Mouse (Mus musculus): ENCODE results near the gene Slc16a8. TPM values are rescaled to one million over a fixed set of nuclear protein-coding genes. Genes with fewer than 3 reads are reported as not detected.
A peak's percentile ranks its signal among the peaks of the same experiment; 100 is the strongest.
"Not testable (repeated sequence)": the region's sequence is repeated elsewhere in the genome, so short reads cannot be mapped to it uniquely, and the experiment has no call there.

The Slc16a8 gene
- total RNA-seq, 2 experiments from 2014 or later, result 0.12 to 0.38 TPM

GRCm38 (mm10) chr15:79229058-79229821, 25.3 kb downstream of the Slc16a8 start, which contains the start of the genes Pick1 and Gm49486:
Gene Pick1 (plus strand): TSS chr15:79229173.
Gene Gm49486 (plus strand): TSS chr15:79229391.
- intact Hi-C loops (cut with DNase I; ENCODE audit: low total_unique reads), result no loop called here
- peak; percentile 90 for DNase-seq

DNA sequence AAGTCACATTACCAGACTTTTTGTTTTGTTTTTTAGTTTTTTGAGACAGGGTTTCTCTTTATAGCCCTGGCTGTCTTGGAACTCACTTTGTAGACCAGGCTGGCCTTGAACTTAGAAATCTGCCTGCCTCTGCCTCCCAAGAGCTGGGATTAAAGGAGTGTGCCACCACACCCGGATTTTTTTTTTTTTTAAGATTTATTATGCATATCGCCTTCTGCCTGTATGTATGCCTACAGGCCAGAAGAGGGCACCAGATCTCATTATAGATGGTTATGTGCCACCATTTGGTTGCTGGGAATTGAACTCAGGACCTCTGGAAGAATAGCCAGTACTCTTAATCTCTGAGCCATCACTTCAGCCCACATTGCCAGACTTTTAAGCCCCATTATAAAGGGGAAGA, 28.8 kb downstream of the Slc16a8 start:
- DNase-seq; intact Hi-C loops (cut with DNase I; ENCODE audit: low total_unique reads): not testable (repeated sequence)

- DNase-seq, result peak; percentile 79
- intact Hi-C loops (cut with DNase I; ENCODE audit: low total_unique reads), result no loop called here
Measured at GRCm38 (mm10) chr15:79224685-79225084, 29.9 kb downstream of the Slc16a8 start.

DNA sequence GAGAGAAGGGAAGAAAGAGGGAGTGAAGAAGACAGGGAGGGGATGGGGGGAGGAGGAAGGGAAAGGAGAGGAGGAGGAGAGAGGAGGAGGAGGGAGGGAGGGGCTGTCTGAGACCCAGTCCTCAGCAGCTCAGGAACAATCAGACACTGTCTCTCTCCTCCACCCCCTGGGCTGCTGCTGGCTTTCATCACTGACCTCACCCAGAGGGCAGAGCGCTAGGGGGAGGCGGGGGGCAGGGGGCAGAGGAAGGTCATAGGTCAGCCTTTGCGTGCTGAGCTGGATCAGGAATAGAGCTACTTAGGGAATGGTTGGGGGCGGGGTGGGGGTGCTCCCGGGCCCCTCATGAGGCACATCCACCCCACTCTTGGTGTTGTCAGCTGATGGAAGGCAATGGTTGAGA, 30.9 kb downstream of the Slc16a8 start:
- intact Hi-C loops (cut with DNase I; ENCODE audit: low total_unique reads), result no loop called here

DNA sequence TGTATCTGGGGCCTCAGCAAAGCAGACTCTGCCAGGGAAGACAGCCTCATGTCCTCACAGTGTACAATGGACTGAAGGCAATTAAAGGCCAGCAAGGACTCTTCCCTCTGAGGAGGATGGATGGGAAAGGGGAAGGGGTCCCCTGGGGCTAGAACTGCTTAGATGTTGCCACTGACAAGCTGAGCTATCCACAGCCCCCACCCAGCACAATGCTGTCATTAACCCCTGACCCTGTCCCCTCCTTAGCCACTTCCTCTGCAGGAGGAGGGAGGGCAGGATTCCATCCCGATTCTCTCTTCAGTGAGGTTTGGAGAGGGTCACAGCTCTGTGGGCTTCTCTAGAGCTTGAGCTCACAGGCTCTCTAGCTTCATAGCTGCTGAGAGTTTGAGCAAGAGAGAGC, 35.0 kb downstream of the Slc16a8 start:
- intact Hi-C loops (cut with DNase I; ENCODE audit: low total_unique reads), result no loop called here
- DNase-seq, result no peak

More for the DNA sequence above, 30.9 kb downstream of the Slc16a8 start:
- no peak for DNase-seq

DNA sequence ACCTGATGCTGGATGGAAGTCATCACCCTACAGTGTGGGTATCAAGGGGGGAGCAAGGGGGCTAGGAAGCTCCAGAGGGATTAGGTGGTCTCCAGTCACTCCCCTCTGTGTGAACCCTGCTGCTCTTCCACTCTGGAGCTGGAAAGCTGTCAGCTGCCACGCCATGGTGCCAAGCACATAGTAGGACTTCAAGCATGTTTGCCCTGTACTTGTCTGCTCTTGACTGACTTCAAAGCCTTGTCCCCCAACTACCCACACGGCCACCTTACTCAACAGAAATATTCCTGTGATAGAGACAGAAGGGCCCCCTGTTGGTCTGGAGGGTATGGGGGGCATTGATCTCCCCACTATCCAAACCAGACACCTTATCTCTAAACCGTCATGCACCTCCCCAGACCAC, 38.4 kb downstream of the Slc16a8 start:
- DNase-seq, result no peak
- intact Hi-C loops (cut with DNase I; ENCODE audit: low total_unique reads), result no loop called here

GRCm38 (mm10) chr15:79213591-79213990, 41.0 kb downstream of the Slc16a8 start:
- intact Hi-C loops (cut with DNase I; ENCODE audit: low total_unique reads), result no loop called here
- DNase-seq, result no peak

DNA sequence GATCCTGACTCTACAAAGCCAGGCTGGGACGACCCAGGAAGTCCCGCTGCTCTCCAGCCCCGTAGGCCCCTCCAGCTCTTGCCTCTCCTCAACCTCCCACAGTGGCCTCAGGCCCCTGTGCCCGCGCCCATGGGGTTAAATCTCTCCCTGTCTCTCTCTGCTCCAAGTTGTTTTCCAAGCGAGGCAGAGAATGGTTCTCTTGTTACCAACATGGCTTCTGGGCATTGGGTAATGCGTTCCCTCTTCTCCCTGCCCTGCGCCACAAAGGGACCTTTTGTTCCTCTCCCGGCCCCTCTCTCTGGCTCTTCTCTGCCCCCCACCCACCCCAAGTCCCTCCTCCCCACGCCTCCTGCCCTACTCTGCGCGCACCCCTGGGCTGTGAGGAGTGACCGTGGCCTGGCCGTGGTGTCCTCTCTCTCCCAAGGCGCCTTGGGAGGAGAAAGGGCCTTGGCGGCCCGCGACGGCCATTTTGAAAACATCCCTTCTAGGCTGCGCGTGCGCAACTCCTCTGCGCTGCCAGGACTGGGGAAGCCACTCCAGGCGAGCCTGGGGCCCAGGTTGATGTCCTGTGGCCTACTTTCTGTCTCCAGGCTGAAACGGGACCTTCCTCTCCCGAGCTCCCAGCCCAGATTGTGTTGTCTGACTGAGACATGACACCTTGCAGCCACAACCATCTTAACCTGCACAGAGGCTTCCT, 41.7 kb downstream of the Slc16a8 start:
- no peak for DNase-seq
- intact Hi-C loops (cut with DNase I; ENCODE audit: low total_unique reads), result no loop called here

- DNase-seq, result peak; percentile 53
- intact Hi-C loops (cut with DNase I; ENCODE audit: low total_unique reads), result no loop called here
Measured at GRCm38 (mm10) chr15:79210357-79210756, 44.2 kb downstream of the Slc16a8 start.

DNA sequence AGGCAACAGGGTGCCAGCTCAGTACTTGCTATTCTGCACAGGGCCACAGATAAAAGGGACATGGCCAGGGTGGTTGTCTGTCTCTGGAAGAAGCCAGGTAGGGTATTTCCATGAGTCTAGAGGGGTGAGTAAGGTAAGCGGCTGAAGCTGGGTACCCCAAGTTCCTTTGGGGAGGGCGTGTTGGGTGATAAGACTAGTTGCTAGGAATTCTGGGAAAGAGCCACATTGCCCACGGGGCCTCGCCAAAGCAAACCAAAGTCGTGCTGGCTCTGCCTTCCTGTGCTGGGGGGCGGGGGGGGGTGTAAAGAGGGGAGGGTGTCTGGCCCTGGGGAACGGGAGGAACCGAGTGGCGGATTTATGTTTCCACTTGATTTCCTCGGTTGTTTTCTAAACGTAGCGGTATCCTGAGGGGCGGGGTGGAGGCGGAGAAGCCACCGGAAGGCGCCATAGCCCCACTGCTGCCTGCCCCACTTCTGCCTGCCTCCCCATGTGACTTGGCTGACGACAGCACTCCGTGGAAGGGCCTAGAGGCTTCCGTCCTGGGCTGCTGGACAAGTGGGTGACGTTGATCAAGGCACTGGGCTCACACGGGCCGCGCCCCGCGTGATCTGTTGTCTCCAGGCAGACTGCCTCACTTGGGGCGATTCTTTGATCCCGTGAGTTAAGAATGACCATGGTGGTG, 45.7 kb downstream of the Slc16a8 start:
- intact Hi-C loops (cut with DNase I; ENCODE audit: low total_unique reads), result no loop called here

GRCm38 (mm10) chr15:79208211-79208610, 46.4 kb downstream of the Slc16a8 start:
- no peak for DNase-seq
- intact Hi-C loops (cut with DNase I; ENCODE audit: low total_unique reads), result no loop called here

More for the DNA sequence above, 45.7 kb downstream of the Slc16a8 start:
- peak; percentile 49 for DNase-seq

DNA sequence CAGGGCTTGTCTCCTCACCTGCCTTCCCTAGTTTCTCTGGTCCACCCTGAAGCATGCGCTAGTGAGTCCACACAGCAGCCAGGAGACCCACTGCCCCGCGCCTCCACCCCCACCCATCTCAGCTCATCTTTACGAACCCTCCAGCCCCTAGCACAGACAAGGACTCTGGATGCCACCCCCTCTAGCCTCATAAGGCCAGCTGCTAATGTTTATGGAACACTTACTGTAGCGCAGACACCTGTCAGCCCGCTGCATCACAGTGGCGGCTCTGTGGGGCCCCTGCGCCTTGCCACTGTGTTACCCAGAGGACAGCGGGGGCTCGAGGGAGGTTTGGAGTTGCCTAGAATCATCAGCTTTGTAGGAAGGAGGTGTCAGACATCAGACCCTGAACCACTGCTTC, 52.0 kb downstream of the Slc16a8 start:
- intact Hi-C loops (cut with DNase I; ENCODE audit: low total_unique reads), result no loop called here
- DNase-seq, result no peak

DNA sequence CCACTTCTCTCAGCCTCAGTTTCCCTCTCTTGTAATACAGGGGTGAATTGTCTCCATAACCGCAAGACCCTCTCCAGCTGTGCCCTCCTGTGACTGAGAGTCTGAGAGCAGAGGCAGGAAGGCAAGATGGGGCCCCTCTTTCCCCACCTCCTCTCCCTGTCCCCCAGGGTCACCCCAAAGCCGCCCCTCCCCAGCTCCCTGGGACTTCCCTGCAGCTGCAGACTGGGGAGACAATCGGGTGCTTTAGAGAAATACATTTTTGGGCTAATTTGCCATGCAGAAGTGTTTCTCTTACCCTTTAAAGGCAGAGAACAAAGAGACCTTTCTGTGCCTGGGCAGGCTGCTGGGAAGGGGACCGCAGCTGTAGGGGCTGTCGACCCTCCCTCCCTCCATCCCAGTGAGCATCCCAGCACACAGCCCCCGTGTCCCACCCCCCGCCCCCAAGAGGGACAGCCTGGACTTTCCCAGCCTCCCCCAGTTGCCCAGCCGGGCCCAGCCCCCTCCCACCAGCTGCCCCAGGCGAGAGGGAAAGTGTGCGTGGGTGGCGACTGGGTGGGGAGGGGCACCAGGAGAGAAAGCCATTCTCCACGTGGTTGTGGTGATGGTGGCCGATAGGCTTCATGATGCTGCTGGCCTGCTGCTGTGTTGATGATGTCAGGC, 52.9 kb downstream of the Slc16a8 start:
- DNase-seq, result no peak
- intact Hi-C loops (cut with DNase I; ENCODE audit: low total_unique reads), result no loop called here

Other genes with a start within 250 kb of the Slc16a8 start
- gene H1f0, start 226.3 kb downstream of the Slc16a8 start, total RNA-seq (2021), result 100 to 1,000 TPM; 129 to 164 TPM
- under 1 TPM in 1 of 2 experiments, not detected in 1; 0.23 TPM for gene Galr3, start 212.9 kb downstream of the Slc16a8 start, total RNA-seq (2021)
- 1 to 10 TPM; 5.4 to 6.1 TPM for gene Ankrd54, start 191.9 kb downstream of the Slc16a8 start, total RNA-seq (2021)
- gene Eif3l, start 179.6 kb downstream of the Slc16a8 start, total RNA-seq (2021), result 10 to 100 TPM; 65.8 to 69.7 TPM
- 10 to 100 TPM; 14.4 to 15.8 TPM for gene Micall1, start 145.9 kb downstream of the Slc16a8 start, total RNA-seq (2021)
- 10 to 100 TPM; 62.4 to 74.9 TPM for gene Polr2f, start 113.8 kb downstream of the Slc16a8 start, total RNA-seq (2021)
- 1 to 10 TPM in 1 of 2 experiments, under 1 TPM in 1; 0.43 to 1.1 TPM for gene 1700088E04Rik, start 113.5 kb downstream of the Slc16a8 start, total RNA-seq (2021)
- 1 to 10 TPM; 2.3 to 6.5 TPM for gene Sox10, start 89.5 kb downstream of the Slc16a8 start, total RNA-seq (2021)
- 10 to 100 TPM; 22.3 to 26.3 TPM for gene Pick1, start 25.6 kb downstream of the Slc16a8 start, total RNA-seq (2021)
- gene Gm49486, start 25.4 kb downstream of the Slc16a8 start, total RNA-seq (2021), result under 1 TPM; 0.29 to 0.38 TPM
- 1 to 10 TPM in 1 of 2 experiments, under 1 TPM in 1; 0.69 to 4.0 TPM for gene Baiap2l2, start 30.8 kb upstream of the Slc16a8 start, total RNA-seq (2021)
- 1 to 10 TPM; 9.0 to 9.8 TPM for gene Pla2g6, start 73.6 kb upstream of the Slc16a8 start, total RNA-seq (2021)
- 1 to 10 TPM; 1.4 to 2.7 TPM for gene Maff, start 91.9 kb upstream of the Slc16a8 start, total RNA-seq (2021)
- 10 to 100 TPM; 31.5 to 32.6 TPM for gene Tmem184b, start 148.8 kb upstream of the Slc16a8 start, total RNA-seq (2021)
- 10 to 100 TPM; 46.6 to 46.7 TPM for gene Csnk1e, start 200.8 kb upstream of the Slc16a8 start, total RNA-seq (2021)

Measured in gastrocnemius, postnatal 14 days (tissue).